Mouse (Mus musculus) gastrocnemius, postnatal 36 days (tissue): ENCODE measurements at regions not wholly inside any gene's neighbourhood (a gene's known extent, or its start where the extent isn't known, plus 50 kb on each side); places are given as distances from the start of the nearest gene placed in this dataset.
"Not testable (repeated sequence)": the region's sequence is repeated elsewhere in the genome, so short reads cannot be mapped to it uniquely, and the experiment has no call there.

Experiments used
- DNase-seq, 2 experiments: peaks; one replicate each; pipeline ENCODE4 v3.0.0; 2022
- intact Hi-C: fragments of 180-260 bp; cut with DNase I; formaldehyde crosslinking; loops from one replicate; pipeline ENCODE4 v1.15.1; 2025

- DNase-seq = no peak
- intact Hi-C loops = no loop called here
These were observed 453.7 kb downstream of the Inhba start for GRCm38 (mm10) chr13:16465317-16465716.

- intact Hi-C loops = no loop called here
- DNase-seq = no peak
These were observed 454.2 kb downstream of the Inhba start for GRCm38 (mm10) chr13:16465812-16466211.

- no peak for DNase-seq
- intact Hi-C loops = no loop called here
These were observed 464.9 kb downstream of the Inhba start for GRCm38 (mm10) chr13:16476515-16476914.

- intact Hi-C loops = no loop called here
- DNase-seq = no peak
These were observed 475.6 kb downstream of the Inhba start for GRCm38 (mm10) chr13:16487292-16487691.

GRCm38 (mm10) chr13:16490680-16491079 is 479.0 kb downstream of the Inhba start:
- DNase-seq, intact Hi-C loops: not testable (repeated sequence)

- DNase-seq = no peak
- intact Hi-C loops = no loop called here
These were observed 486.4 kb downstream of the Inhba start for GRCm38 (mm10) chr13:16498052-16498451.

- DNase-seq = no peak
- intact Hi-C loops = no loop called here
These were observed 501.2 kb downstream of the Inhba start for GRCm38 (mm10) chr13:16512876-16513275.

- intact Hi-C loops = no loop called here
- no peak for DNase-seq
These were observed 503.5 kb downstream of the Inhba start for GRCm38 (mm10) chr13:16515195-16515594.

GRCm38 (mm10) chr13:16529036-16529435 is 517.4 kb downstream of the Inhba start:
- intact Hi-C loops = no loop called here
- no peak for DNase-seq

- no peak for DNase-seq
- intact Hi-C loops = no loop called here
These were observed 532.1 kb downstream of the Inhba start for GRCm38 (mm10) chr13:16543771-16544170.

- intact Hi-C loops = no loop called here
- no peak for DNase-seq
These were observed 538.4 kb downstream of the Inhba start for GRCm38 (mm10) chr13:16550060-16550459.

- intact Hi-C loops = no loop called here
These were observed 553.3 kb downstream of the Inhba start for GRCm38 (mm10) chr13:16564988-16565387.

GRCm38 (mm10) chr13:16574069-16574468 is 562.4 kb downstream of the Inhba start:
- intact Hi-C loops = no loop called here
- DNase-seq = no peak

More at GRCm38 (mm10) chr13:16564988-16565387, 553.3 kb downstream of the Inhba start:
- no peak for DNase-seq

GRCm38 (mm10) chr13:16586286-16586685 is 574.6 kb downstream of the Inhba start:
- intact Hi-C loops = no loop called here
- no peak for DNase-seq

- intact Hi-C loops = no loop called here
- no peak for DNase-seq
These were observed 608.1 kb downstream of the Inhba start for GRCm38 (mm10) chr13:16619755-16620154.

- intact Hi-C loops = no loop called here
- no peak for DNase-seq
These were observed 614.9 kb downstream of the Inhba start for GRCm38 (mm10) chr13:16626584-16626983.

GRCm38 (mm10) chr13:16633445-16634092 is 621.9 kb downstream of the Inhba start:
- intact Hi-C loops = no loop called here
- DNase-seq = no peak

GRCm38 (mm10) chr13:16636251-16636650 is 624.6 kb downstream of the Inhba start:
- intact Hi-C loops = no loop called here

GRCm38 (mm10) chr13:16641611-16642449 is 630.2 kb downstream of the Inhba start:
- DNase-seq = no peak
- intact Hi-C loops = no loop called here

More at GRCm38 (mm10) chr13:16636251-16636650, 624.6 kb downstream of the Inhba start:
- no peak for DNase-seq

GRCm38 (mm10) chr13:16642450-16642994 is 630.9 kb downstream of the Inhba start:
- intact Hi-C loops = no loop called here
- DNase-seq = no peak

- DNase-seq = no peak
- intact Hi-C loops = no loop called here
These were observed 633.7 kb downstream of the Inhba start for GRCm38 (mm10) chr13:16645311-16645710.

GRCm38 (mm10) chr13:16646056-16646455 is 634.4 kb downstream of the Inhba start:
- intact Hi-C loops = no loop called here

More at GRCm38 (mm10) chr13:16646056-16646455, 634.4 kb downstream of the Inhba start:
- DNase-seq = no peak
